9 mouse cellular contexts compared by ENCODE assay signal in genomic region chr4:116644326-116644725, GRCm38 (mm10). TPM values are rescaled to one million over a fixed set of nuclear protein-coding genes. Genes with fewer than 3 reads are reported as not detected.
DNase-seq lines count a peak whose midpoint lies in the region; ATAC-seq and TF ChIP-seq lines count a peak whose summit lies in the region.
"Had no signal": no experiment of that assay in that cellular context is flagged by ENCODE, and none has a peak within 500 bp of the region (broad histone marks: within the 10 kb centered on the region; RNA-seq: fewer than 3 reads in every experiment).

No protein-coding gene starts in this region.

- peak; percentile 56; the same call in 1 of the 2 replicates for ATAC-seq in lung, embryonic 14.5 days (ENCODE audit: insufficient read depth)

- peaks cover 93% of the 10 kb centered on the region for H3K36me3 ChIP-seq in lung, embryonic 14.5 days (ENCODE audit: insufficient read depth)

- no peaks in the 10 kb centered on the region for H3K9me3 ChIP-seq in lung, embryonic 14.5 days (ENCODE audit: low read depth, low read length)
- H3K9me3 ChIP-seq: neural tube, embryonic 13.5 days had no signal

- H3K4me1 ChIP-seq in lung, embryonic 14.5 days (ENCODE audit: insufficient read depth) = 0 out of 2 replicates have a peak, but pooled peaks cover 2% of the 10 kb centered on the region

- 60% methylated on average over 6 of the region's 6 CpGs for WGBS in lung, embryonic 14.5 days

- no peak overlapping the region for H3K4me3 ChIP-seq in gastrocnemius, adult 2 months
- no peak overlapping the region for H3K4me3 ChIP-seq in lung, embryonic 14.5 days (ENCODE audit: low read depth, low read length)
- H3K4me3 ChIP-seq: neural tube, embryonic 13.5 days had no signal

- H3K4me2 ChIP-seq in lung, embryonic 14.5 days = no peak overlapping the region
- H3K4me2 ChIP-seq: neural tube, embryonic 13.5 days had no signal

- H3K27ac ChIP-seq in gastrocnemius, adult 2 months = no peak overlapping the region
- no peak overlapping the region for H3K27ac ChIP-seq in lung, embryonic 14.5 days (ENCODE audit: low read depth)
- H3K27ac ChIP-seq: neural tube, embryonic 13.5 days had no signal

- peak; percentile 45 for DNase-seq in gastrocnemius, adult 2 months
- DNase-seq in gastrocnemius, adult 8-10 months (ENCODE audit: low spot score in 2 of 2) = no peak
- peak; percentile 27 for DNase-seq in right cerebral cortex, postnatal 14 days
- no peak for DNase-seq in right cerebral cortex, adult 18-20 months
- peak; percentile 59 for DNase-seq in embryo, embryonic 10.5 days (ENCODE audit: low spot score)
- peak; percentile 67 for DNase-seq in lung, embryonic 14.5 days
- DNase-seq in urinary bladder, postnatal 10 days (ENCODE audit: low spot score) = no peak
- DNase-seq in urinary bladder, postnatal 25 days (ENCODE audit: low spot score) = no peak

- H3K27me3 ChIP-seq in lung, embryonic 14.5 days (ENCODE audit: insufficient read depth, low read length) = no peaks in the 10 kb centered on the region
- H3K27me3 ChIP-seq: neural tube, embryonic 13.5 days had no signal

- TF ChIP-seq CTCF in gastrocnemius, adult 2 months (IDR thresholded peaks at IDR 0.05) = peak; percentile 59
- peak; percentile 43 for TF ChIP-seq CTCF in lung, embryonic 14.5 days (IDR thresholded peaks at IDR 0.05; ENCODE audit: low read depth)

- intact Hi-C loops in gastrocnemius, adult 2 months (cut with DNase I) = loop anchor here (5.0 kb wide), 1 partner anchor 143 kb away; no protein-coding TSS in a partner anchor

- H3K9ac ChIP-seq in lung, embryonic 14.5 days = no peak overlapping the region
- H3K9ac ChIP-seq: neural tube, embryonic 13.5 days had no signal

RNA-seq across cellular contexts. Expression of gene Akr1a1, which starts 7.2 kb away (rescaled TPM):
- total RNA-seq in gastrocnemius, adult 2 months (2021) = 100 to 1,000 TPM; 178 to 196 TPM
- total RNA-seq in gastrocnemius, adult 8-10 months (2022) = 100 to 1,000 TPM; 187 to 206 (median 199) TPM
- polyA plus RNA-seq in lung, embryonic 14.5 days (2014; fragmentation: Nextera tagmentation; extraction: Ambion mirVana) = 759 and 786 TPM in 2 replicates

RNA-seq across cellular contexts. Expression of gene Nasp, which starts 16.6 kb away (rescaled TPM):
- 10 to 100 TPM; 11.5 to 11.8 TPM for total RNA-seq in gastrocnemius, adult 2 months (2021)
- 10 to 100 TPM in 2 of 4 experiments, 1 to 10 TPM in 2; 7.8 to 13.0 (median 9.5) TPM for total RNA-seq in gastrocnemius, adult 8-10 months (2022)
- polyA plus RNA-seq in lung, embryonic 14.5 days (2014; fragmentation: Nextera tagmentation; extraction: Ambion mirVana) = 164 and 168 TPM in 2 replicates

RNA-seq across cellular contexts. Expression of gene Prdx1, which starts 41.0 kb away (rescaled TPM):
- 100 to 1,000 TPM; 260 to 273 TPM for total RNA-seq in gastrocnemius, adult 2 months (2021)
- total RNA-seq in gastrocnemius, adult 8-10 months (2022) = 100 to 1,000 TPM; 247 to 330 (median 264) TPM
- polyA plus RNA-seq in lung, embryonic 14.5 days (2014; fragmentation: Nextera tagmentation; extraction: Ambion mirVana) = 1,429 and 1,485 TPM in 2 replicates

RNA-seq across cellular contexts. Expression of gene Ccdc17, which starts 47.9 kb away (rescaled TPM):
- total RNA-seq in gastrocnemius, adult 2 months (2021) = 1 to 10 TPM; 1.4 to 2.0 TPM
- total RNA-seq in gastrocnemius, adult 8-10 months (2022) = 1 to 10 TPM; 1.1 to 2.4 (median 1.3) TPM
- 2.6 and 3.4 TPM in 2 replicates for polyA plus RNA-seq in lung, embryonic 14.5 days (2014; fragmentation: Nextera tagmentation; extraction: Ambion mirVana)

Comparison
In these comparisons a context has a peak if more than half of its experiments do, and no peak if none do; other contexts are left out.
1. DNase-seq: peak in gastrocnemius, adult 2 months (single experiment), right cerebral cortex, postnatal 14 days (single experiment), embryo, embryonic 10.5 days (single experiment) and lung, embryonic 14.5 days (single experiment); none in gastrocnemius, adult 8-10 months (0 of 2), right cerebral cortex, adult 18-20 months (single experiment), urinary bladder, postnatal 10 days (single experiment) and urinary bladder, postnatal 25 days (single experiment).